Mouse (Mus musculus) midbrain, embryonic 13.5 days (tissue): ENCODE measurements at regions not wholly inside any gene's neighbourhood (a gene's known extent, or its start where the extent isn't known, plus 50 kb on each side); places are given as distances from the start of the nearest gene placed in this dataset.

ENCODE experiments used
- ATAC-seq: fragments of 200-750 bp; cut with Nextera tagmentation; 2 replicates; pipeline ENCODE4 v1.8.0; 2017; ENCODE audit warnings: mild to moderate bottlenecking, moderate TSS enrichment, moderate library complexity
- H3K27ac ChIP-seq: fragments of 300-500 bp; sonication (generic); 2 replicates; pipeline ENCODE4 v1.5.1; 2015; ENCODE audit warnings: inconsistent platforms, mild to moderate bottlenecking, moderate library complexity
- H3K27me3 ChIP-seq: fragments of 300-500 bp; sonication (generic); 2 replicates; pipeline ENCODE4 v1.6.1; 2015; ENCODE audit warnings: mild to moderate bottlenecking, inconsistent platforms
- H3K36me3 ChIP-seq: fragments of 300-500 bp; sonication (generic); 2 replicates; pipeline ENCODE4 v1.6.1; 2015; ENCODE audit warnings: mild to moderate bottlenecking, inconsistent platforms
- H3K4me1 ChIP-seq: fragments of 300-500 bp; sonication (generic); replicated peaks from 2 replicates; pipeline ENCODE4 v1.6.1; 2015; ENCODE audit warnings: inconsistent platforms
- H3K4me2 ChIP-seq: fragments of 300-500 bp; sonication (generic); replicated peaks from 2 replicates; pipeline ENCODE4 v1.6.1; 2015; ENCODE audit warnings: moderate library complexity, mild to moderate bottlenecking, inconsistent platforms
- H3K4me3 ChIP-seq: fragments of 300-500 bp; sonication (generic); replicated peaks from 2 replicates; pipeline ENCODE4 v1.5.1; 2015; ENCODE audit warnings: mild to moderate bottlenecking, inconsistent platforms
- H3K9ac ChIP-seq: fragments of 300-500 bp; sonication (generic); replicated peaks from 2 replicates; pipeline ENCODE4 v1.6.1; 2015; ENCODE audit warnings: mild to moderate bottlenecking, inconsistent platforms
- H3K9me3 ChIP-seq: fragments of 300-500 bp; sonication (generic); 2 replicates; pipeline ENCODE4 v1.6.1; 2016; ENCODE audit warnings: mild to moderate bottlenecking, inconsistent platforms
- WGBS: fragments of 180-500 bp; shearing (Covaris S2); methylation state at CpG from one replicate; pipeline ENCODE4 v1.1.7; 2015; 5-methylcytosine and 5-hydroxymethylcytosine counted together

DNA sequence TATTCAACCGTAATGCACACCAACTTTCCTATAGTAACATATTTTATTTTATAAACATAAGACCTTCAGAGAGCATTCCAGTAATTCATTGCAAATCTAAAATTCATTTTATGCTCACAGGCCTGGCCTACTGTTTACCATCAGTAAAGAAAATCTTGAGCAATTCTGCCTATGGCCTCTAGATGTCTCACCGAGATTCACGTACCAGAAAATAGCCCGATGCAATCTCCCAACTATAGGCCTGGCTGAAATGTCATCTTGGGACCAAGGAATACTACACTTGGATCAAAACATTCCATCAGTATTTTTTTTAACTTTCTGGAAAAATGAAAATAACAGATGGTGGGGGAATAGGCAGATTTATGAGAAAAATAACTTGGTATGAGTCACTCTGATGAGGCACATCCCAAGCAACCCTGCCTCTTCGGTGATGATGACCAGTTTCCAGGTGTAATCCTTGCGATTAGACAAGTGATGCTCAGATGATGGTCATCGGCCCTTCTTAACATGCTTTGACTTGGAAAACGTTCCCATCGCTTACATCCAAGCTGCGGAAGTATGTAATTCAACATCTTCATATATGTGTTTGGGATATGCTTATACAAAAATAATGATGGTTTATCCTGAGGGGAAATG lies 439.9 kb downstream of the Nyap2 start:
- H3K4me3 ChIP-seq, result no peak overlapping the region
- WGBS, result 63% methylated on average over 10 of the region's 10 CpGs
- H3K27ac ChIP-seq, result no peak overlapping the region
- ATAC-seq, result peak; percentile 74
- H3K4me2 ChIP-seq, result no peak overlapping the region
- no peaks in the 10 kb centered on the region for H3K27me3 ChIP-seq
- H3K9me3 ChIP-seq, result no peaks in the 10 kb centered on the region
- no peaks in the 10 kb centered on the region for H3K36me3 ChIP-seq
- no peak overlapping the region for H3K9ac ChIP-seq
- H3K4me1 ChIP-seq, result peaks cover 14% of the 10 kb centered on the region; the same call in 1 of the 2 replicates

GRCm38 (mm10) chr1:81520420-81521273 lies 443.9 kb downstream of the Nyap2 start:
- no peak overlapping the region for H3K9ac ChIP-seq
- H3K27me3 ChIP-seq, result no peaks in the 10 kb centered on the region
- H3K27ac ChIP-seq, result no peak overlapping the region
- H3K4me1 ChIP-seq, result peaks cover 16% of the 10 kb centered on the region; the same call in 1 of the 2 replicates
- no peaks in the 10 kb centered on the region for H3K9me3 ChIP-seq
- H3K36me3 ChIP-seq, result no peaks in the 10 kb centered on the region
- peak; percentile 80 for ATAC-seq
- H3K4me2 ChIP-seq, result no peak overlapping the region
- H3K4me3 ChIP-seq, result no peak overlapping the region
- WGBS, result 40% methylated on average over 9 of the region's 9 CpGs

- no peaks in the 10 kb centered on the region for H3K9me3 ChIP-seq
- no peak overlapping the region for H3K4me3 ChIP-seq
- H3K4me1 ChIP-seq, result peaks cover 16% of the 10 kb centered on the region; the same call in 1 of the 2 replicates
- H3K27ac ChIP-seq, result no peak overlapping the region
- no peak for ATAC-seq
- H3K4me2 ChIP-seq, result no peak overlapping the region
- no peak overlapping the region for H3K9ac ChIP-seq
- H3K27me3 ChIP-seq, result no peaks in the 10 kb centered on the region
- 91% methylated on average over 3 of the region's 3 CpGs for WGBS
- H3K36me3 ChIP-seq, result no peaks in the 10 kb centered on the region
These were observed 446.2 kb downstream of the Nyap2 start for GRCm38 (mm10) chr1:81522929-81523328.

DNA sequence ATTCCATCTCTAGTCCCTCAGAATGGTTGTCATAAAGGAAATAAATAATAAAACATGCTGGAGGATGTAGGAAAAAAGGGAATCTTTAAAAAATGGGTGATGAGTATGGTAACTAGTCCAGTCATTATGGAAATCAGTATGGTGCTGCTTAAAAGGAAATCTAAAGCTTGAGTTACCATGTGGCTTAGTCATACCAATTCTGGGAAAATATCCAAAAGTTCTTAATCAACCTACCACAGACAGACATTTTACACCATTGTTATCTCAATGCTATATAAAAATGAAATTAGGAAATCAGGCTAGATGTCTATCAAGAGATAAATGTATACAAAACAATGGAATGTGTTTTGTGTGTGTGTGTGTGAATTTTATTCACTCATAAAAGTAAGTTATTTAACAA lies 449.1 kb downstream of the Nyap2 start:
- Histone ChIP-seq H3K27ac (no peak overlapping the region), H3K9ac (no peak overlapping the region), H3K9me3 (no peaks in the 10 kb centered on the region), H3K4me2 (no peak overlapping the region), H3K4me3 (no peak overlapping the region), H3K4me1 (peaks cover 11% of the 10 kb centered on the region; the same call in 1 of the 2 replicates), H3K27me3 (no peaks in the 10 kb centered on the region), H3K36me3 (no peaks in the 10 kb centered on the region)
- ATAC-seq, result no peak

GRCm38 (mm10) chr1:81537836-81538235 lies 461.1 kb downstream of the Nyap2 start:
- Histone ChIP-seq H3K4me3 (no peak overlapping the region), H3K4me1 (no peaks in the 10 kb centered on the region), H3K27ac (no peak overlapping the region), H3K9ac (no peak overlapping the region), H3K36me3 (no peaks in the 10 kb centered on the region), H3K9me3 (no peaks in the 10 kb centered on the region), H3K27me3 (no peaks in the 10 kb centered on the region), H3K4me2 (no peak overlapping the region)
- ATAC-seq, result no peak
- 57% methylated on average over 5 of the region's 5 CpGs for WGBS

DNA sequence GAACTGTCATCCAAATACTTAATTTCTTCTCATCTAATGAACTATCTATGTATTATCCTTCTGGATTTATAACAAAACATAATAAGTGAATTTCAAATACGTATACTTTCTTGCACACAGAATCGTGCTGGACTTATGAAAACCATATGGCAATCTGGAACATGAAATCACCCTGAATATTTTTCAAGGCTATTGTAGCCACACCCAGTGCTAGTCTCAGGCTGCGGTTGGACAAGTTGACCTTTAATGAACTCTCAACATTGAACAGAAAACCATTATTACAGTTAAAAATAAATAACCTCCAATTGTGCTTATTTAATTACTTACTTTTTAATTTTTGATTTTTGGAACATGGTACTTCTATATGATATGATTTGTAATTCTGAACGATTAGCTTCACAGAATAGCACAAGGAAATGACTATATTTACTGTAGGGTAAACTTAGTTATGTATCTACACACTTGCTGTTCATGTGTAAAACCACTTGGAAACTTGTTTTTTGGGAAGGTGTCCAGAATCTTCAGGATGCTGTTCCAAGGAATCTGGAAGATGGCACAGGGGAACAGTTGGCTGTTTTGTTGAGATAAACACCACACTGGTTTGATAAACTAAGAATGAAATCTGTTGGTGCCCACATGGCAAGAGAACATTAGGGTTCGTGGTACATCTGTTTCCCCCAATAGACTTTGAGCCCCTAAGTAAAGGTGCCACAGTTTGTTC lies 463.0 kb downstream of the Nyap2 start:
- ATAC-seq, result no peak
- H3K9me3 ChIP-seq, result no peaks in the 10 kb centered on the region
- H3K4me1 ChIP-seq, result no peaks in the 10 kb centered on the region
- H3K27ac ChIP-seq, result no peak overlapping the region
- H3K27me3 ChIP-seq, result no peaks in the 10 kb centered on the region
- WGBS, result 92% methylated on average over 5 of the region's 5 CpGs
- no peak overlapping the region for H3K4me3 ChIP-seq
- H3K9ac ChIP-seq, result no peak overlapping the region
- no peak overlapping the region for H3K4me2 ChIP-seq
- H3K36me3 ChIP-seq, result no peaks in the 10 kb centered on the region

GRCm38 (mm10) chr1:81548906-81549305 lies 472.2 kb downstream of the Nyap2 start:
- Histone ChIP-seq H3K36me3 (no peaks in the 10 kb centered on the region), H3K4me1 (no peaks in the 10 kb centered on the region), H3K27me3 (no peaks in the 10 kb centered on the region), H3K4me2 (no peak overlapping the region), H3K27ac (no peak overlapping the region), H3K9ac (no peak overlapping the region), H3K9me3 (no peaks in the 10 kb centered on the region), H3K4me3 (no peak overlapping the region)
- WGBS, result 74% methylated on average over 2 of the region's 2 CpGs
- no peak for ATAC-seq

DNA sequence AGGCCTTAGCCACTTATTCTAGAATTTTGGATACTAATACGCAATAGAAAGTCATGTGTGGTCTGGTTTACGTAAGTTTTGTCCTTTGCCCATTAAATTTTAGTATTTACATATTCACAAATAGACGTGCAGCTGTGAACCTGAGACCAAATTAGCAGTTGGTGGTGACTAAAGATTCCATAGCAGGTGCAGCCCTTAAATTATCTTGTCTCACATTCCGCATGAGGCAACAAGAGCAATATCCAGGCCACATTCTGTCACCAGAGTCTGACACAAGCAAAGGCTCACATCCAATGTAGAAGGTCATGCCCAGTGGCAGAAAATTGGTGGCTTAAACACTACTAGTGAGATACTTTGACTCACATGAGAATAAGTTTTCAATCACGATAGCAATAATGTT lies 473.0 kb downstream of the Nyap2 start:
- Histone ChIP-seq H3K36me3 (no peaks in the 10 kb centered on the region), H3K4me2 (no peak overlapping the region), H3K9me3 (no peaks in the 10 kb centered on the region), H3K27ac (no peak overlapping the region), H3K4me3 (no peak overlapping the region), H3K9ac (no peak overlapping the region), H3K4me1 (no peaks in the 10 kb centered on the region), H3K27me3 (no peaks in the 10 kb centered on the region)
- WGBS, result 93% methylated on average over 5 of the region's 5 CpGs
- ATAC-seq, result no peak

DNA sequence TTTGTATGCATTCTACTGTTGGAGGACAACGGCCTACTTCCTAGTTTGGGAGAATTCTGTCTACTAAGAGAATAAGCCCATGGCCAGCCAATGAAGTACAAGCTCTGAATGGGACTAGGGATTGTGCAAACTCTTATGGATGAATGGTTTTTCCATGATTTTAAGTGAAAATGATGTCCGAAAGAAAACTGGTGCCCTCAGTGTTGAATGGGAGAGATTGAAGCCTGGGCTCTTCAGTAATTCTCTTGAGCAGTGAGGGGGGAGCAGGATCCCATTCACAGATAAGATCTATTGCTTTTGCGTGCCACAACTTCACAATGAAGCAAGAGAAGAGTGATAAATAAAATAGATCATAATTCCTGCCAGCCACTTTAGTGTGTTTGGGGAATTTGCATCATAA lies 476.0 kb downstream of the Nyap2 start:
- Histone ChIP-seq H3K9ac (no peak overlapping the region), H3K4me2 (no peak overlapping the region), H3K36me3 (no peaks in the 10 kb centered on the region), H3K4me3 (no peak overlapping the region), H3K9me3 (no peaks in the 10 kb centered on the region), H3K4me1 (no peaks in the 10 kb centered on the region), H3K27me3 (no peaks in the 10 kb centered on the region), H3K27ac (no peak overlapping the region)
- 81% methylated on average over 3 of the region's 3 CpGs for WGBS
- ATAC-seq, result no peak

GRCm38 (mm10) chr1:81576965-81577664 lies 500.4 kb downstream of the Nyap2 start:
- H3K4me1 ChIP-seq, result peaks cover 10% of the 10 kb centered on the region; the same call in 1 of the 2 replicates
- peak overlapping the region; percentile 37 for H3K4me2 ChIP-seq
- no peak overlapping the region for H3K4me3 ChIP-seq
- ATAC-seq, result no peak
- H3K27me3 ChIP-seq, result no peaks in the 10 kb centered on the region
- H3K9me3 ChIP-seq, result no peaks in the 10 kb centered on the region
- H3K27ac ChIP-seq, result no peak overlapping the region
- WGBS, result 54% methylated on average over 7 of the region's 8 CpGs
- H3K9ac ChIP-seq, result no peak overlapping the region
- no peaks in the 10 kb centered on the region for H3K36me3 ChIP-seq

DNA sequence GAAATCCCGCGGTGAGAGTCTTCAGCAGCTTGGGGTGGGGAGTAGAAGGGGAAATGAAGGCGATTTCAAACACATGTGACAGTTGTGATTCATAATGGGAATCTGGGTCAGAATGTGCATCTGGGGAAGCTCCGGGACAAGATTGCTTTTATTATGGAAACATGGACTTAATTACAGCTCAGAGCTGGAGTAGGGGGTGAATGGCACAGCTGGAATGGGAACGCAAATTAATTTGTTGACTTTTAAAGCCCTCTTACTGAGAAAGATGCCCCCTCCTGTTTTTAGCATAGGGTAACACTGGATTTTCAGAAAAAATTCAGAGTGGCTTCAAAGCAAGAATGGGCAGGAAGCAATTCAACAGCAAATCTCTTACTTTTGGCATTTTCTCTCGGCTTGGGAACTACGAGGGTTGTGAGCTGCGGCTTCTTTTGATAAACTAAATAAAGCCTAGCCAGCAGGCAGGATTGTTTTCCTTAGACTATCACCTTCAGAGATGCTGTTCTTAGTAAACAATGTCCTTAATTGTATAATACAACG lies 501.0 kb downstream of the Nyap2 start:
- Histone ChIP-seq H3K9ac (no peak overlapping the region), H3K4me3 (no peak overlapping the region), H3K27me3 (no peaks in the 10 kb centered on the region), H3K36me3 (no peaks in the 10 kb centered on the region), H3K4me2 (peak overlapping the region; percentile 37), H3K9me3 (no peaks in the 10 kb centered on the region), H3K27ac (no peak overlapping the region), H3K4me1 (peaks cover 10% of the 10 kb centered on the region; the same call in 1 of the 2 replicates)
- WGBS, result 24% methylated on average over 9 of the region's 9 CpGs
- ATAC-seq, result peak; percentile 63
